8 mouse cellular contexts compared by ENCODE assay signal in genomic region chr7:112298871-112299422, GRCm38 (mm10).
DNase-seq lines count a peak whose midpoint lies in the region; ATAC-seq and TF ChIP-seq lines count a peak whose summit lies in the region.

No protein-coding gene starts in this region.

- H3K27me3 ChIP-seq in heart, adult 2 months (ENCODE audit: control insufficient read depth, insufficient read depth, low read length) = no peaks in the 10 kb centered on the region
- no peaks in the 10 kb centered on the region for H3K27me3 ChIP-seq in heart, postnatal 0 days (ENCODE audit: control insufficient read depth, insufficient read depth, low read length)
- no peaks in the 10 kb centered on the region for H3K27me3 ChIP-seq in lung, embryonic 16.5 days (ENCODE audit: control insufficient read depth, insufficient read depth, low read depth, low read length)
- no peaks in the 10 kb centered on the region for H3K27me3 ChIP-seq in thymus, adult 2 months (ENCODE audit: control insufficient read depth, insufficient read depth, low read length)

- intact Hi-C loops in heart, adult 2 months (cut with DNase I) = loop anchor here (5.0 kb wide), 1 partner anchor 72 kb away; the partner anchor contains the start of gene Mical2

- no peaks in the 10 kb centered on the region for H3K79me2 ChIP-seq in heart, adult 2 months (replicated peaks; ENCODE audit: control insufficient read depth, insufficient read depth, low read length)

- no peak overlapping the region for H3K9ac ChIP-seq in heart, adult 2 months (ENCODE audit: low read depth, low read length)
- peak overlapping the region; percentile 31 for H3K9ac ChIP-seq in heart, postnatal 0 days (replicated peaks; ENCODE audit: low read depth, low read length)
- H3K9ac ChIP-seq in lung, embryonic 16.5 days (ENCODE audit: low read length) = peak overlapping the region; percentile 34; the same call in 1 of the 2 replicates

- no peak for TF ChIP-seq EP300 in heart, adult 2 months (IDR thresholded peaks at IDR 0.05; ENCODE audit: insufficient read depth, low read depth, low read length)
- TF ChIP-seq EP300 in heart, postnatal 0 days (IDR thresholded peaks at IDR 0.05; ENCODE audit: low read depth) = no peak

- no peak for DNase-seq in heart, adult 2 months
- no peak for DNase-seq in heart, adult 8-10 months (ENCODE audit: low spot score)
- DNase-seq in NIH3T3 (ENCODE audit: low read depth) = peak; percentile 63
- no peak for DNase-seq in heart, postnatal 0 days (ENCODE audit: low spot score)
- no peak for DNase-seq in embryo, embryonic 10.5 days (ENCODE audit: low spot score)
- no peak for DNase-seq in thymus, adult 2 months

- peak; percentile 27; the same call in 1 of the 2 replicates for ATAC-seq in heart, postnatal 0 days (ENCODE audit: insufficient read depth, low read depth)
- ATAC-seq in lung, embryonic 16.5 days (ENCODE audit: low read depth) = peak; percentile 24
- no peak for ATAC-seq in monocyte, adult 5-6 weeks (replicated peaks; ENCODE audit: insufficient number of reproducible peaks, low FRiP score, low TSS enrichment, poor library complexity, severe bottlenecking)

- H3K27ac ChIP-seq in heart, adult 2 months = peak overlapping the region; percentile 61
- peak overlapping the region; percentile 96 for H3K27ac ChIP-seq in heart, postnatal 0 days (ENCODE audit: low read depth)
- peak overlapping the region; percentile 92 for H3K27ac ChIP-seq in lung, embryonic 16.5 days (ENCODE audit: low read length)
- H3K27ac ChIP-seq in thymus, adult 2 months (ENCODE audit: control insufficient read depth, insufficient read depth, low read length) = no peak overlapping the region

- TF ChIP-seq CTCF in heart, adult 2 months (IDR thresholded peaks at IDR 0.05) = no peak
- no peak for TF ChIP-seq CTCF in heart, postnatal 0 days (IDR thresholded peaks at IDR 0.05; ENCODE audit: low read depth)
- no peak for TF ChIP-seq CTCF in thymus, adult 2 months (IDR thresholded peaks at IDR 0.05; ENCODE audit: borderline replicate concordance, control insufficient read depth, extremely low read depth, insufficient read depth, low read length, poor library complexity)

- 35% methylated on average over 3 of the region's 3 CpGs for WGBS in heart, adult 2 months
- 22% methylated on average over 3 of the region's 3 CpGs for WGBS in heart, postnatal 0 days
- WGBS in lung, embryonic 16.5 days = 42% methylated on average over 3 of the region's 3 CpGs
- 94% methylated on average over 3 of the region's 3 CpGs for WGBS in thymus, adult 2 months

- H3K36me3 ChIP-seq in heart, adult 2 months (ENCODE audit: control insufficient read depth, insufficient read depth, low read length) = peaks cover 2% of the 10 kb centered on the region; the same call in 1 of the 2 replicates
- H3K36me3 ChIP-seq in heart, postnatal 0 days (replicated peaks; ENCODE audit: control insufficient read depth, insufficient read depth, low read length) = peaks cover 17% of the 10 kb centered on the region
- H3K36me3 ChIP-seq in lung, embryonic 16.5 days (ENCODE audit: control insufficient read depth, insufficient read depth, low read length) = no peaks in the 10 kb centered on the region; the same call in 1 of the 2 replicates
- H3K36me3 ChIP-seq in thymus, adult 2 months (ENCODE audit: control insufficient read depth, insufficient read depth, low read length) = no peaks in the 10 kb centered on the region

- TF ChIP-seq POLR2A in heart, adult 2 months (IDR thresholded peaks at IDR 0.05; ENCODE audit: insufficient read depth, low read depth, low read length) = no peak
- TF ChIP-seq POLR2A in thymus, adult 2 months (IDR thresholded peaks at IDR 0.05; ENCODE audit: control insufficient read depth, extremely low read depth, insufficient read depth, low read length, poor library complexity) = no peak

- H3K9me3 ChIP-seq in heart, postnatal 0 days (replicated peaks; ENCODE audit: control insufficient read depth, low read length) = no peaks in the 10 kb centered on the region
- no peaks in the 10 kb centered on the region for H3K9me3 ChIP-seq in lung, embryonic 16.5 days (ENCODE audit: control insufficient read depth, low read length)

- H3K4me1 ChIP-seq in heart, adult 2 months (ENCODE audit: control insufficient read depth, insufficient read depth, low read length) = peaks cover 45% of the 10 kb centered on the region
- peaks cover 69% of the 10 kb centered on the region for H3K4me1 ChIP-seq in heart, postnatal 0 days (ENCODE audit: control insufficient read depth, insufficient read depth)
- H3K4me1 ChIP-seq in lung, embryonic 16.5 days (replicated peaks; ENCODE audit: control insufficient read depth, insufficient read depth, low read length) = peaks cover 48% of the 10 kb centered on the region
- H3K4me1 ChIP-seq in thymus, adult 2 months (replicated peaks; ENCODE audit: control insufficient read depth, insufficient read depth, low read length) = no peaks in the 10 kb centered on the region

- no peak overlapping the region for H3K4me2 ChIP-seq in heart, postnatal 0 days (ENCODE audit: low read depth, low read length)
- no peak overlapping the region for H3K4me2 ChIP-seq in lung, embryonic 16.5 days (ENCODE audit: low read depth, low read length)

- no peak overlapping the region for H3K4me3 ChIP-seq in heart, adult 2 months
- H3K4me3 ChIP-seq in heart, postnatal 0 days (ENCODE audit: low read depth, low read length) = no peak overlapping the region
- no peak overlapping the region for H3K4me3 ChIP-seq in lung, embryonic 16.5 days (ENCODE audit: low read length)
- H3K4me3 ChIP-seq in thymus, adult 2 months (ENCODE audit: control insufficient read depth, insufficient read depth, low read length) = no peak overlapping the region
